Mouse (Mus musculus) heart, adult 2 months (tissue): ENCODE measurements at regions not wholly inside any gene's neighbourhood (a gene's known extent, or its start where the extent isn't known, plus 50 kb on each side); places are given as distances from the start of the nearest gene placed in this dataset.

Source experiments
- DNase-seq, 2 experiments: peaks; one replicate each; pipeline ENCODE4 v3.0.0; 2021
- H3K27ac ChIP-seq: fragments of 200-600 bp; 2 replicates; pipeline ENCODE4 v1.8.1; 2022
- H3K27me3 ChIP-seq: fragments of 200-500 bp; 2 replicates; pipeline ENCODE4 v1.6.1; 2012; ENCODE audit warnings: mild to moderate bottlenecking, low read length, inconsistent platforms, mixed read lengths; ENCODE audit not compliant: control insufficient read depth, insufficient read depth
- H3K36me3 ChIP-seq: fragments of 200-500 bp; 2 replicates; pipeline ENCODE4 v1.6.1; 2012; ENCODE audit warnings: low read length, inconsistent platforms; ENCODE audit not compliant: control insufficient read depth, insufficient read depth
- H3K4me1 ChIP-seq: fragments of 200-500 bp; 2 replicates; pipeline ENCODE4 v1.6.1; 2011; ENCODE audit warnings: low read length; ENCODE audit not compliant: control insufficient read depth, insufficient read depth
- H3K4me3 ChIP-seq: fragments of 200-600 bp; 2 replicates; pipeline ENCODE4 v1.8.1; 2022
- H3K79me2 ChIP-seq: fragments of 200-500 bp; replicated peaks from 2 replicates; pipeline ENCODE4 v1.6.1; 2012; ENCODE audit warnings: mild to moderate bottlenecking, inconsistent platforms, low read length, moderate library complexity, mixed read lengths; ENCODE audit not compliant: control insufficient read depth, insufficient read depth
- H3K9ac ChIP-seq: fragments of 200-500 bp; 2 replicates; pipeline ENCODE4 v1.6.1; 2012; ENCODE audit warnings: low read depth, mild to moderate bottlenecking, control low read depth, inconsistent platforms, low read length, mixed read lengths
- CTCF ChIP-seq: fragments of 200-600 bp; IDR thresholded peaks from 2 replicates; pipeline ENCODE4 v1.8.1; 2022; ENCODE audit warnings: antibody characterized with exemption, mild to moderate bottlenecking, moderate library complexity
- EP300 ChIP-seq: fragments of 200-500 bp; IDR thresholded peaks from 2 replicates; pipeline ENCODE4 v1.6.1; 2011; ENCODE audit warnings: low read depth, low read length, control low read depth; ENCODE audit not compliant: insufficient read depth
- POLR2A ChIP-seq: fragments of 200-500 bp; IDR thresholded peaks from 2 replicates; pipeline ENCODE4 v1.6.1; 2011; ENCODE audit warnings: mild to moderate bottlenecking, low read depth, low read length, control low read depth; ENCODE audit not compliant: insufficient read depth
- WGBS: fragments of 180-500 bp; shearing (Covaris S2); methylation state at CpG from one replicate; pipeline ENCODE4 v1.1.7; 2018; 5-methylcytosine and 5-hydroxymethylcytosine counted together
- intact Hi-C: fragments of 180-260 bp; cut with DNase I; formaldehyde crosslinking; loops from one replicate; pipeline ENCODE4 v1.15.1; 2025

GRCm38 (mm10) chr3:105152158-105152541 lies 85.5 kb downstream of the 4930564D02Rik start:
- TF ChIP-seq CTCF (no peak), EP300 (no peak), POLR2A (no peak)
- Histone ChIP-seq H3K79me2 (no peaks in the 10 kb centered on the region), H3K27ac (no peak overlapping the region), H3K36me3 (no peaks in the 10 kb centered on the region), H3K4me3 (no peak overlapping the region), H3K27me3 (no peaks in the 10 kb centered on the region), H3K4me1 (no peaks in the 10 kb centered on the region), H3K9ac (no peak overlapping the region)
- intact Hi-C loops = no loop called here
- no peak for DNase-seq
- WGBS = 23% methylated on average over 1 of the region's 1 CpGs

- H3K27me3 ChIP-seq = no peaks in the 10 kb centered on the region
- intact Hi-C loops = no loop called here
- TF ChIP-seq EP300 (no peak), CTCF (no peak), POLR2A (no peak)
- H3K4me3 ChIP-seq = no peak overlapping the region
- H3K36me3 ChIP-seq = no peaks in the 10 kb centered on the region
- DNase-seq = no peak
- H3K27ac ChIP-seq = no peak overlapping the region
- H3K4me1 ChIP-seq = no peaks in the 10 kb centered on the region
- H3K79me2 ChIP-seq = no peaks in the 10 kb centered on the region
- 56% methylated on average over 2 of the region's 2 CpGs for WGBS
- no peak overlapping the region for H3K9ac ChIP-seq
Observed at GRCm38 (mm10) chr3:105158376-105158775, 91.7 kb downstream of the 4930564D02Rik start.

DNA sequence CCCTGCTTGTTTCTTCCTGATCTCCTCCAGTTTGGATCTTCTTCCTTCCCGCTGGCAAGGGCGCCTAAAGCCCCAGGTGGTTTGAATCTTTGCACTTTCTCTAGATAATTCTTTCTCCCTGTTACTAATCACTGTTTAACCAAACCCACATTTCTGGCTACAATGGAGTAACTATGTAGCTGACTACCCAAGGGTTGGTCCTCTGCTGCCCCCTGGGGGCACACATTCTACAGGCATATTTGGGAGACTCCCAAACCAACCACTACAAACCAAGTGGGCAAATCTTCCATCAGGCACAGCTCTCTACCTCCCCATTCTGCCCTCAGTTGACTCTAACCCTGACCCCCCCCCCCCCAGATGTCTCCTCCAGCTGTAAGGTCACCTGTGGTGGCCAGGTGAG lies 98.7 kb downstream of the 4930564D02Rik start:
- DNase-seq = peak; percentile 56 to 70
- Histone ChIP-seq H3K4me1 (no peaks in the 10 kb centered on the region), H3K9ac (no peak overlapping the region), H3K27ac (no peak overlapping the region), H3K79me2 (no peaks in the 10 kb centered on the region), H3K36me3 (no peaks in the 10 kb centered on the region), H3K4me3 (no peak overlapping the region), H3K27me3 (no peaks in the 10 kb centered on the region)
- TF ChIP-seq POLR2A = no peak
- TF ChIP-seq CTCF = peak; percentile 78
- no peak for TF ChIP-seq EP300
- intact Hi-C loops = loop anchor here (1.0 to 10.0 kb wide), 4 partner anchors 53 to 479 kb away; no protein-coding TSS in a partner anchor
- WGBS = 60% methylated on average over 2 of the region's 2 CpGs

GRCm38 (mm10) chr3:105169117-105169516 lies 102.5 kb downstream of the 4930564D02Rik start:
- Histone ChIP-seq H3K36me3 (no peaks in the 10 kb centered on the region), H3K4me3 (no peak overlapping the region), H3K4me1 (no peaks in the 10 kb centered on the region), H3K79me2 (no peaks in the 10 kb centered on the region), H3K27ac (no peak overlapping the region), H3K27me3 (no peaks in the 10 kb centered on the region), H3K9ac (no peak overlapping the region)
- 45% methylated on average over 4 of the region's 4 CpGs for WGBS
- intact Hi-C loops = loop anchor here (5.0 to 10.0 kb wide), 3 partner anchors 57 to 476 kb away; no protein-coding TSS in a partner anchor
- DNase-seq = no peak
- no peak for TF ChIP-seq CTCF
- TF ChIP-seq POLR2A = no peak
- no peak for TF ChIP-seq EP300

- Histone ChIP-seq H3K4me3 (no peak overlapping the region), H3K27me3 (no peaks in the 10 kb centered on the region), H3K36me3 (no peaks in the 10 kb centered on the region), H3K27ac (no peak overlapping the region), H3K79me2 (no peaks in the 10 kb centered on the region), H3K9ac (no peak overlapping the region), H3K4me1 (no peaks in the 10 kb centered on the region)
- DNase-seq = no peak
- WGBS = 72% methylated on average over 5 of the region's 5 CpGs
- intact Hi-C loops = no loop called here
- TF ChIP-seq CTCF (no peak), POLR2A (no peak), EP300 (no peak)
Observed at GRCm38 (mm10) chr3:105171527-105171926, 104.9 kb downstream of the 4930564D02Rik start.

GRCm38 (mm10) chr3:105172054-105172453 lies 105.4 kb downstream of the 4930564D02Rik start:
- 37% methylated on average over 1 of the region's 1 CpGs for WGBS

DNA sequence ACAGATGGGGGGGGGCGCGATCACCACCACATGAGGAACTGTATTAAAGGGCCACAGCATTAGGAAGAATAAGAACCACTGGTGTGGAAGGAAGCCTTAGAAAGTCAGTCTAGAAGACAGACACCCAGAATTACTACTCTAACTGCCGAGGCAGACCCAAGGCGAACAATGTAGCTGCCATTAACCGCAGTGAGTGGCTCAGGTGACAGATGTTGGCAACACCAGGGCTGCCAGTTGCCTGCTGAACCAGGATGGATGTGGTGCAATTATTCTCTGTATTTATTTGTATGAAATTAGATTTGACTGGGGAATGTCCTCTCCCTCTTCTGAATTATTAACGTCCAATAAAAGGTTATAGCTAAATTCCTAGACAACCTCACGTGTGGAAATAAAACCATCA lies 124.7 kb downstream of the 4930564D02Rik start:
- no peak overlapping the region for H3K9ac ChIP-seq
- no peaks in the 10 kb centered on the region for H3K4me1 ChIP-seq
- TF ChIP-seq EP300 (no peak), CTCF (no peak), POLR2A (no peak)
- no peak overlapping the region for H3K27ac ChIP-seq
- no peaks in the 10 kb centered on the region for H3K79me2 ChIP-seq
- WGBS = 86% methylated on average over 7 of the region's 7 CpGs
- H3K27me3 ChIP-seq = no peaks in the 10 kb centered on the region
- no peak for DNase-seq
- intact Hi-C loops = no loop called here
- H3K36me3 ChIP-seq = no peaks in the 10 kb centered on the region
- H3K4me3 ChIP-seq = no peak overlapping the region

More at GRCm38 (mm10) chr3:105172054-105172453, 105.4 kb downstream of the 4930564D02Rik start:
- no peak overlapping the region for H3K4me3 ChIP-seq
- H3K9ac ChIP-seq = no peak overlapping the region
- TF ChIP-seq EP300 (no peak), POLR2A (no peak), CTCF (no peak)
- no peaks in the 10 kb centered on the region for H3K79me2 ChIP-seq
- H3K27ac ChIP-seq = no peak overlapping the region
- H3K36me3 ChIP-seq = no peaks in the 10 kb centered on the region
- no peak for DNase-seq
- no peaks in the 10 kb centered on the region for H3K27me3 ChIP-seq
- H3K4me1 ChIP-seq = no peaks in the 10 kb centered on the region
- intact Hi-C loops = no loop called here
